Comparison of ENCODE assay signal across 9 mouse cellular contexts in genomic region chr5:44483426-44484106, GRCm38 (mm10).
DNase-seq lines count a peak whose midpoint lies in the region; ATAC-seq and TF ChIP-seq lines count a peak whose summit lies in the region.
"Had no signal": no experiment of that assay in that cellular context is flagged by ENCODE, and none has a peak within 500 bp of the region (broad histone marks: within the 10 kb centered on the region; RNA-seq: fewer than 3 reads in every experiment).

No protein-coding gene starts in this region.

- ATAC-seq in heart, embryonic 11.5 days (replicated peaks; ENCODE audit: insufficient number of reproducible peaks, low FRiP score, low TSS enrichment): no peak
- ATAC-seq in embryonic facial prominence, embryonic 13.5 days (ENCODE audit: insufficient number of reproducible peaks, insufficient read depth, low FRiP score, low TSS enrichment, low read depth): 0 out of 2 replicates have a peak, but pooled peaks have one; percentile 48
- ATAC-seq in kidney, postnatal 0 days (replicated peaks; ENCODE audit: low FRiP score, low read depth): no peak
- ATAC-seq in stomach, embryonic 14.5 days (ENCODE audit: insufficient number of reproducible peaks, insufficient read depth, low FRiP score, low read depth): 0 out of 2 replicates have a peak, but pooled peaks have one; percentile 49
- ATAC-seq in megakaryocyte, adult 5-6 weeks (ENCODE audit: poor library complexity, severe bottlenecking): no peak

- no peak for TF ChIP-seq EP300 in heart, adult 2 months (IDR thresholded peaks at IDR 0.05; ENCODE audit: insufficient read depth, low read depth, low read length)

- no peaks in the 10 kb centered on the region for H3K9me3 ChIP-seq in heart, embryonic 11.5 days (replicated peaks; ENCODE audit: control insufficient read depth, low read length)
- no peaks in the 10 kb centered on the region for H3K9me3 ChIP-seq in embryonic facial prominence, embryonic 13.5 days
- no peaks in the 10 kb centered on the region for H3K9me3 ChIP-seq in kidney, postnatal 0 days (replicated peaks; ENCODE audit: low read length)
- H3K9me3 ChIP-seq in stomach, embryonic 14.5 days (ENCODE audit: control insufficient read depth, low read depth, low read length): no peaks in the 10 kb centered on the region
- H3K9me3 ChIP-seq: megakaryocyte, embryonic 14.5 days had no signal

- H3K9ac ChIP-seq in heart, adult 2 months (ENCODE audit: low read depth, low read length): no peak overlapping the region
- H3K9ac ChIP-seq in heart, embryonic 11.5 days (ENCODE audit: low read depth, low read length): no peak overlapping the region
- H3K9ac ChIP-seq in embryonic facial prominence, embryonic 13.5 days: no peak overlapping the region
- no peak overlapping the region for H3K9ac ChIP-seq in kidney, postnatal 0 days (ENCODE audit: low read depth, low read length)
- no peak overlapping the region for H3K9ac ChIP-seq in stomach, embryonic 14.5 days (replicated peaks; ENCODE audit: low read depth, low read length)

- no peak for TF ChIP-seq POLR2A in heart, adult 2 months (IDR thresholded peaks at IDR 0.05; ENCODE audit: insufficient read depth, low read depth, low read length)

- H3K36me3 ChIP-seq in heart, adult 2 months (ENCODE audit: control insufficient read depth, insufficient read depth, low read length): no peaks in the 10 kb centered on the region
- no peaks in the 10 kb centered on the region for H3K36me3 ChIP-seq in heart, embryonic 11.5 days (ENCODE audit: control insufficient read depth, insufficient read depth, low read length)
- no peaks in the 10 kb centered on the region for H3K36me3 ChIP-seq in embryonic facial prominence, embryonic 13.5 days
- no peaks in the 10 kb centered on the region for H3K36me3 ChIP-seq in kidney, postnatal 0 days (ENCODE audit: insufficient read depth, low read length)
- no peaks in the 10 kb centered on the region for H3K36me3 ChIP-seq in stomach, embryonic 14.5 days (ENCODE audit: control insufficient read depth, insufficient read depth, low read length)

- DNase-seq in heart, adult 2 months: no peak
- peak; percentile 66 for DNase-seq in kidney, postnatal 0 days (ENCODE audit: low spot score)
- DNase-seq in mesoderm, embryonic 11.5 days (ENCODE audit: low read depth, low spot score): peak; percentile 30
- no peak for DNase-seq in thymus, postnatal 14 days

- H3K27me3 ChIP-seq in heart, adult 2 months (ENCODE audit: control insufficient read depth, insufficient read depth, low read length): no peaks in the 10 kb centered on the region
- H3K27me3 ChIP-seq in heart, embryonic 11.5 days (ENCODE audit: control insufficient read depth, insufficient read depth, low read length): no peaks in the 10 kb centered on the region
- no peaks in the 10 kb centered on the region for H3K27me3 ChIP-seq in embryonic facial prominence, embryonic 13.5 days
- H3K27me3 ChIP-seq in kidney, postnatal 0 days (ENCODE audit: insufficient read depth, low read length): no peaks in the 10 kb centered on the region
- H3K27me3 ChIP-seq in stomach, embryonic 14.5 days (ENCODE audit: control insufficient read depth, insufficient read depth, low read length): no peaks in the 10 kb centered on the region
- H3K27me3 ChIP-seq: megakaryocyte, embryonic 14.5 days had no signal

- H3K4me2 ChIP-seq in heart, embryonic 11.5 days: no peak overlapping the region
- H3K4me2 ChIP-seq in embryonic facial prominence, embryonic 13.5 days: no peak overlapping the region
- H3K4me2 ChIP-seq in kidney, postnatal 0 days (ENCODE audit: low read length): no peak overlapping the region
- no peak overlapping the region for H3K4me2 ChIP-seq in stomach, embryonic 14.5 days (replicated peaks; ENCODE audit: low read depth, low read length)

- intact Hi-C loops in heart, adult 2 months (cut with DNase I): no loop called here

- no peaks in the 10 kb centered on the region for H3K4me1 ChIP-seq in heart, adult 2 months (ENCODE audit: control insufficient read depth, insufficient read depth, low read length)
- no peaks in the 10 kb centered on the region for H3K4me1 ChIP-seq in heart, embryonic 11.5 days (ENCODE audit: control insufficient read depth, insufficient read depth, low read length)
- peaks cover 24% of the 10 kb centered on the region for H3K4me1 ChIP-seq in embryonic facial prominence, embryonic 13.5 days
- H3K4me1 ChIP-seq in kidney, postnatal 0 days (replicated peaks; ENCODE audit: insufficient read depth, low read length): no peaks in the 10 kb centered on the region; the same call in 1 of the 2 replicates
- H3K4me1 ChIP-seq in stomach, embryonic 14.5 days (ENCODE audit: control insufficient read depth, insufficient read depth, low read length): no peaks in the 10 kb centered on the region
- H3K4me1 ChIP-seq: megakaryocyte, embryonic 14.5 days had no signal

- no peak overlapping the region for H3K4me3 ChIP-seq in heart, adult 2 months
- H3K4me3 ChIP-seq in heart, embryonic 11.5 days (ENCODE audit: low read depth, low read length): no peak overlapping the region
- no peak overlapping the region for H3K4me3 ChIP-seq in embryonic facial prominence, embryonic 13.5 days
- H3K4me3 ChIP-seq in kidney, postnatal 0 days (replicated peaks; ENCODE audit: low read depth, low read length): no peak overlapping the region
- no peak overlapping the region for H3K4me3 ChIP-seq in stomach, embryonic 14.5 days (ENCODE audit: low read depth, low read length)
- H3K4me3 ChIP-seq: megakaryocyte, embryonic 14.5 days had no signal

- TF ChIP-seq CTCF in heart, adult 2 months (IDR thresholded peaks at IDR 0.05): peak; percentile 43
- TF ChIP-seq CTCF in kidney, postnatal 0 days (IDR thresholded peaks at IDR 0.05; ENCODE audit: low read depth): peak; percentile 50

- no peak overlapping the region for H3K27ac ChIP-seq in heart, adult 2 months
- no peak overlapping the region for H3K27ac ChIP-seq in heart, embryonic 11.5 days (ENCODE audit: low read depth, low read length)
- H3K27ac ChIP-seq in embryonic facial prominence, embryonic 13.5 days: no peak overlapping the region
- no peak overlapping the region for H3K27ac ChIP-seq in kidney, postnatal 0 days
- no peak overlapping the region for H3K27ac ChIP-seq in stomach, embryonic 14.5 days (ENCODE audit: low read length)

- 69% methylated on average over 11 of the region's 11 CpGs for WGBS in heart, adult 2 months
- WGBS in heart, embryonic 11.5 days (ENCODE audit: insufficient replicate concordance): 68% methylated on average over 11 of the region's 11 CpGs
- WGBS in embryonic facial prominence, embryonic 13.5 days: 62% methylated on average over 11 of the region's 11 CpGs
- WGBS in kidney, postnatal 0 days: 69% methylated on average over 11 of the region's 11 CpGs
- 70% methylated on average over 11 of the region's 11 CpGs for WGBS in stomach, embryonic 14.5 days

- no peaks in the 10 kb centered on the region for H3K79me2 ChIP-seq in heart, adult 2 months (replicated peaks; ENCODE audit: control insufficient read depth, insufficient read depth, low read length)

Comparison
In these comparisons a context has a peak if more than half of its experiments do, and no peak if none do; other contexts are left out.
1. DNase-seq: peak in kidney, postnatal 0 days (single experiment) and mesoderm, embryonic 11.5 days (single experiment); none in heart, adult 2 months (0 of 2) and thymus, postnatal 14 days (single experiment).
2. ATAC-seq: peak in embryonic facial prominence, embryonic 13.5 days (single experiment) and stomach, embryonic 14.5 days (single experiment); none in heart, embryonic 11.5 days (single experiment), kidney, postnatal 0 days (single experiment) and megakaryocyte, adult 5-6 weeks (single experiment).